Mouse (Mus musculus): ENCODE results near the gene Ttc12.

DNA sequence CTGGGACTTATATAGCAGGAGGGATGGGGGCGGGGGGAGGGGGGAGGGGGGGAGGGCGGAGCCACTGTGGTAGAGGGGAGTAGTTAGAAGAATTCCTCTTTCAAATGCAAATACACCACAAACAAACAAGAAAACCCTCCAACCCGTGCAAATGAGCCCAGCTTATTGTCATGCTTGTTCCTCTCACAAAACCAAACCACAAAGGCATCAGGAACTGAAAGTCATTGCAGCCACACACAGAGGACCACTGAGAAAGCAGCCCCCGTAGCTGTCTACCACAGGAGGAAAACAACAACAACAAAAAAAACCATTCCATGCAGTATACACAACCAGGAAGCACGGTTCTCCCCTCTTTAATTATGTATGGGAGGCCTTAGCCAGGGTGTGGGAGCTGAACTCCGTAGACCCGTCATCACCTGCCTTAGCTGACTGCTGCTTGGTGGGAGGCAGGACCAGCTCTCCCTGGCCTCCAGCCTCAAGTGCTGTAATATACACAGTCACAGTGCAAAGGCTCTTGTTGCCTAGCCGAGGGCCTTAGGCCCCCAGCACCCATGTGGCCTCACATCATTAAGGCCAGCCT is 48.0 kb upstream of the Ttc12 start:
- no peak for TF ChIP-seq CTCF (IDR thresholded peaks at IDR 0.05; ENCODE audit: low read depth)
- no peak for TF ChIP-seq EP300 (IDR thresholded peaks at IDR 0.05; ENCODE audit: low read depth)

Data from liver, embryonic 14.5 days (tissue).